Mouse (Mus musculus): ENCODE results near the gene Tdp2.

The Tdp2 gene

GRCm38 (mm10) chr13:24880208-24880607 lies 48.7 kb downstream of the Tdp2 start:
- no peak for DNase-seq (ENCODE audit: low spot score in 2 of 2)

GRCm38 (mm10) chr13:24880704-24881103 lies 49.2 kb downstream of the Tdp2 start:
- no peak for DNase-seq (ENCODE audit: low spot score in 2 of 2)

GRCm38 (mm10) chr13:24882411-24882810 lies 50.9 kb downstream of the Tdp2 start:
- no peak for DNase-seq (ENCODE audit: low spot score in 2 of 2)

- no peak for DNase-seq (ENCODE audit: low spot score in 2 of 2)
Measured at GRCm38 (mm10) chr13:24889554-24889953, 58.1 kb downstream of the Tdp2 start.

Measured in right cerebral cortex, postnatal 10 days (tissue).